Mouse (Mus musculus) urinary bladder, postnatal 36 days (tissue): ENCODE measurements around the gene Nfkbid.

Experiments
- DNase-seq, 2 experiments: peaks; one replicate each; pipeline ENCODE4 v3.0.0; 2022; ENCODE audit warnings: low spot score in 2 of 2, mixed read lengths in 1 of 2

Gene Nfkbid

GRCm38 (mm10) chr7:30429327-30429726 lies 7.8 kb downstream of the Nfkbid start:
- DNase-seq, result no peak

GRCm38 (mm10) chr7:30430191-30430590 lies 8.7 kb downstream of the Nfkbid start:
- DNase-seq, result no peak

GRCm38 (mm10) chr7:30431793-30432192 lies 10.3 kb downstream of the Nfkbid start:
- peak; percentile 32 to 54 for DNase-seq

- DNase-seq, result peak; percentile 35 to 46
Observed at GRCm38 (mm10) chr7:30434238-30434637, 12.7 kb downstream of the Nfkbid start.

GRCm38 (mm10) chr7:30434701-30435100 lies 13.2 kb downstream of the Nfkbid start:
- no peak for DNase-seq

GRCm38 (mm10) chr7:30435156-30435555 lies 13.6 kb downstream of the Nfkbid start:
- no peak for DNase-seq

- DNase-seq, result no peak
Observed at GRCm38 (mm10) chr7:30436879-30437278, 15.3 kb downstream of the Nfkbid start.

GRCm38 (mm10) chr7:30439734-30440133 lies 18.2 kb downstream of the Nfkbid start:
- DNase-seq, result no peak

GRCm38 (mm10) chr7:30440697-30441096 lies 19.2 kb downstream of the Nfkbid start:
- DNase-seq, result no peak

- no peak for DNase-seq
Observed at GRCm38 (mm10) chr7:30443696-30444095, 22.2 kb downstream of the Nfkbid start.

GRCm38 (mm10) chr7:30444154-30444970 lies 22.8 kb downstream of the Nfkbid start:
- no peak for DNase-seq

GRCm38 (mm10) chr7:30444971-30445751 lies 23.6 kb downstream of the Nfkbid start, which contains the start of gene Aplp1:
Gene Aplp1 (minus strand): TSS chr7:30445535.
- peak; percentile 20 to 26 for DNase-seq

GRCm38 (mm10) chr7:30450241-30450640 lies 28.7 kb downstream of the Nfkbid start:
- DNase-seq, result no peak

GRCm38 (mm10) chr7:30453327-30453726 lies 31.8 kb downstream of the Nfkbid start:
- DNase-seq, result no peak

- peak in 1 of 2 experiments; percentile 27 for DNase-seq
Observed at GRCm38 (mm10) chr7:30453766-30454165, 32.2 kb downstream of the Nfkbid start.

GRCm38 (mm10) chr7:30454259-30454658 lies 32.7 kb downstream of the Nfkbid start:
- DNase-seq, result no peak

- no peak for DNase-seq
Observed at GRCm38 (mm10) chr7:30456487-30456886, 35.0 kb downstream of the Nfkbid start.

GRCm38 (mm10) chr7:30456911-30457628 lies 35.5 kb downstream of the Nfkbid start:
- DNase-seq, result no peak

GRCm38 (mm10) chr7:30457629-30458330 lies 36.2 kb downstream of the Nfkbid start, which contains the start of the genes Kirrel2 and Nphs1:
Gene Kirrel2 (minus strand): TSS chr7:30457690.
Gene Nphs1 (plus strand): TSS chr7:30458315.
- DNase-seq, result no peak

- no peak for DNase-seq
Observed at GRCm38 (mm10) chr7:30459484-30459883, 38.0 kb downstream of the Nfkbid start.

GRCm38 (mm10) chr7:30463568-30463967 lies 42.0 kb downstream of the Nfkbid start:
- no peak for DNase-seq
